Mouse (Mus musculus) cerebellum, adult 2 months (tissue): ENCODE measurements at regions not wholly inside any gene's neighbourhood (a gene's known extent, or its start where the extent isn't known, plus 50 kb on each side); places are given as distances from the start of the nearest gene placed in this dataset.

ENCODE experiments used
- CTCF ChIP-seq: fragments of 200-500 bp; IDR thresholded peaks from 2 replicates; pipeline ENCODE4 v1.5.1; 2011; ENCODE audit warnings: low read depth, mild to moderate bottlenecking, control low read depth, low read length, moderate library complexity, borderline replicate concordance; ENCODE audit not compliant: insufficient read depth
- POLR2A ChIP-seq: fragments of 200-500 bp; IDR thresholded peaks from 2 replicates; pipeline ENCODE4 v1.6.1; 2011; ENCODE audit warnings: low read length, control low read depth, borderline replicate concordance; ENCODE audit not compliant: insufficient read depth

- TF ChIP-seq CTCF (no peak), POLR2A (no peak)
These were observed 732.3 kb upstream of the Chrm3 start for GRCm38 (mm10) chr13:11092911-11093310.
